Mouse (Mus musculus) erythroblast, embryonic 14.5 days (primary cell): ENCODE data around the gene Rrp8.

Experiments
- GATA1 ChIP-seq: IDR thresholded peaks from 2 replicates; pipeline ENCODE4 v1.6.1; 2012; ENCODE audit warnings: low read length, inconsistent platforms, mixed read lengths
- TAL1 ChIP-seq: IDR thresholded peaks from 3 replicates; pipeline ENCODE4 v1.6.1; 2012; ENCODE audit warnings: low read length, inconsistent platforms, mixed read lengths

GRCm38 (mm10) chr7:105728701-105729428 is 8.3 kb downstream of the Rrp8 start:
- TF ChIP-seq TAL1 (no peak), GATA1 (no peak)
